Mouse (Mus musculus) stomach, embryonic 15.5 days (tissue): ENCODE results near the gene Fam78b. TPM values are rescaled to one million over a fixed set of nuclear protein-coding genes. Genes with fewer than 3 reads are reported as not detected.

ENCODE experiments used
- ATAC-seq: fragments of 200-750 bp; cut with Nextera tagmentation; 2 replicates; pipeline ENCODE4 v1.8.0; 2017; ENCODE audit warnings: low read depth, moderate number of reproducible peaks, moderate TSS enrichment; ENCODE audit not compliant: insufficient read depth, low FRiP score
- H3K27ac ChIP-seq: fragments of 300-500 bp; sonication (generic); 2 replicates; pipeline ENCODE4 v1.5.1; 2015; ENCODE audit warnings: mild to moderate bottlenecking, inconsistent platforms
- H3K27me3 ChIP-seq: fragments of 300-500 bp; sonication (generic); replicated peaks from 2 replicates; pipeline ENCODE4 v1.6.1; 2015; ENCODE audit warnings: inconsistent platforms
- H3K36me3 ChIP-seq: fragments of 300-500 bp; sonication (generic); 2 replicates; pipeline ENCODE4 v1.6.1; 2015; ENCODE audit warnings: inconsistent platforms
- H3K4me1 ChIP-seq: fragments of 300-500 bp; sonication (generic); 2 replicates; pipeline ENCODE4 v1.6.1; 2015; ENCODE audit warnings: inconsistent platforms
- H3K4me2 ChIP-seq: fragments of 300-500 bp; sonication (generic); 2 replicates; pipeline ENCODE4 v1.6.1; 2015; ENCODE audit warnings: mild to moderate bottlenecking, inconsistent platforms
- H3K4me3 ChIP-seq: fragments of 300-500 bp; sonication (generic); replicated peaks from 2 replicates; pipeline ENCODE4 v1.5.1; 2015; ENCODE audit warnings: inconsistent platforms
- H3K9ac ChIP-seq: fragments of 300-500 bp; sonication (generic); 2 replicates; pipeline ENCODE4 v1.6.1; 2015; ENCODE audit warnings: inconsistent platforms
- H3K9me3 ChIP-seq: fragments of 300-500 bp; sonication (generic); 2 replicates; pipeline ENCODE4 v1.6.1; 2016; ENCODE audit warnings: inconsistent platforms
- WGBS: fragments of 180-500 bp; shearing (Covaris S2); methylation state at CpG from one replicate; pipeline ENCODE4 v1.1.7; 2015; 5-methylcytosine and 5-hydroxymethylcytosine counted together
- polyA plus RNA-seq: library from polyadenylated mRNA; unstranded; fragments of >200 nt; fragmentation: Nextera tagmentation; extraction: Ambion mirVana; gene quantifications from 2 replicates; pipeline ENCODE4 v1.2.1, GENCODE M21; 2015

Gene Fam78b
- polyA plus RNA-seq, 1 experiment from 2014 or later: 1.2 TPM

GRCm38 (mm10) chr1:167042558-167042957 is 41.3 kb downstream of the Fam78b start:
- no peaks in the 10 kb centered on the region for H3K4me1 ChIP-seq

GRCm38 (mm10) chr1:167046169-167046927 is 45.1 kb downstream of the Fam78b start:
- Histone ChIP-seq H3K4me2 (no peak overlapping the region), H3K36me3 (no peaks in the 10 kb centered on the region), H3K27me3 (no peaks in the 10 kb centered on the region), H3K27ac (no peak overlapping the region), H3K4me1 (no peaks in the 10 kb centered on the region), H3K4me3 (no peak overlapping the region), H3K9me3 (no peaks in the 10 kb centered on the region), H3K9ac (no peak overlapping the region)
- 54% methylated on average over 10 of the region's 10 CpGs for WGBS
- no peak for ATAC-seq

More at GRCm38 (mm10) chr1:167042558-167042957, 41.3 kb downstream of the Fam78b start:
- Histone ChIP-seq H3K27me3 (no peaks in the 10 kb centered on the region), H3K4me2 (no peak overlapping the region), H3K9ac (no peak overlapping the region), H3K9me3 (no peaks in the 10 kb centered on the region; the same call in 1 of the 2 replicates), H3K36me3 (no peaks in the 10 kb centered on the region), H3K27ac (no peak overlapping the region), H3K4me3 (no peak overlapping the region)
- WGBS: 81% methylated on average over 6 of the region's 6 CpGs
- ATAC-seq: no peak

- Histone ChIP-seq H3K4me1 (no peaks in the 10 kb centered on the region), H3K4me3 (no peak overlapping the region), H3K27ac (no peak overlapping the region), H3K9ac (no peak overlapping the region), H3K4me2 (no peak overlapping the region), H3K27me3 (no peaks in the 10 kb centered on the region), H3K9me3 (no peaks in the 10 kb centered on the region), H3K36me3 (no peaks in the 10 kb centered on the region)
- WGBS: 88% methylated on average over 3 of the region's 3 CpGs
- ATAC-seq: no peak
These were observed 49.6 kb downstream of the Fam78b start for GRCm38 (mm10) chr1:167050859-167051258.

- Histone ChIP-seq H3K36me3 (no peaks in the 10 kb centered on the region), H3K27me3 (no peaks in the 10 kb centered on the region), H3K27ac (no peak overlapping the region), H3K4me2 (no peak overlapping the region), H3K9ac (no peak overlapping the region), H3K4me3 (no peak overlapping the region), H3K9me3 (no peaks in the 10 kb centered on the region), H3K4me1 (no peaks in the 10 kb centered on the region)
- WGBS: 50% methylated on average over 7 of the region's 7 CpGs
- ATAC-seq: no peak
These were observed 52.8 kb downstream of the Fam78b start for GRCm38 (mm10) chr1:167054029-167054428.

- H3K27ac ChIP-seq: no peak overlapping the region
- WGBS: 63% methylated on average over 5 of the region's 5 CpGs
- no peaks in the 10 kb centered on the region for H3K36me3 ChIP-seq
- H3K9me3 ChIP-seq: no peaks in the 10 kb centered on the region
- no peak overlapping the region for H3K4me3 ChIP-seq
- no peaks in the 10 kb centered on the region for H3K4me1 ChIP-seq
- H3K4me2 ChIP-seq: no peak overlapping the region
- H3K27me3 ChIP-seq: no peaks in the 10 kb centered on the region
- H3K9ac ChIP-seq: no peak overlapping the region
- ATAC-seq: no peak
These were observed 56.3 kb downstream of the Fam78b start for GRCm38 (mm10) chr1:167057543-167057942.

GRCm38 (mm10) chr1:167059550-167060285 is 58.5 kb downstream of the Fam78b start:
- no peaks in the 10 kb centered on the region for H3K9me3 ChIP-seq
- no peaks in the 10 kb centered on the region for H3K4me1 ChIP-seq
- WGBS: 58% methylated on average over 9 of the region's 9 CpGs
- no peak overlapping the region for H3K9ac ChIP-seq
- no peak overlapping the region for H3K4me3 ChIP-seq
- H3K4me2 ChIP-seq: no peak overlapping the region
- ATAC-seq: no peak
- no peak overlapping the region for H3K27ac ChIP-seq
- no peaks in the 10 kb centered on the region for H3K27me3 ChIP-seq
- H3K36me3 ChIP-seq: no peaks in the 10 kb centered on the region

GRCm38 (mm10) chr1:167063971-167064370 is 62.8 kb downstream of the Fam78b start:
- Histone ChIP-seq H3K9ac (no peak overlapping the region), H3K4me2 (no peak overlapping the region), H3K4me1 (no peaks in the 10 kb centered on the region), H3K9me3 (no peaks in the 10 kb centered on the region), H3K27me3 (no peaks in the 10 kb centered on the region), H3K36me3 (no peaks in the 10 kb centered on the region), H3K27ac (no peak overlapping the region), H3K4me3 (no peak overlapping the region)
- 35% methylated on average over 4 of the region's 4 CpGs for WGBS
- ATAC-seq: no peak

GRCm38 (mm10) chr1:167065541-167065940 is 64.3 kb downstream of the Fam78b start:
- Histone ChIP-seq H3K4me2 (no peak overlapping the region), H3K4me3 (no peak overlapping the region), H3K9me3 (no peaks in the 10 kb centered on the region), H3K4me1 (no peaks in the 10 kb centered on the region), H3K27me3 (no peaks in the 10 kb centered on the region), H3K36me3 (no peaks in the 10 kb centered on the region), H3K27ac (no peak overlapping the region), H3K9ac (no peak overlapping the region)
- WGBS: 40% methylated on average over 4 of the region's 4 CpGs
- ATAC-seq: no peak

GRCm38 (mm10) chr1:167065986-167066385 is 64.8 kb downstream of the Fam78b start:
- no peak overlapping the region for H3K27ac ChIP-seq
- WGBS: 65% methylated on average over 10 of the region's 10 CpGs
- H3K4me2 ChIP-seq: no peak overlapping the region
- no peak for ATAC-seq
- no peak overlapping the region for H3K9ac ChIP-seq
- no peaks in the 10 kb centered on the region for H3K27me3 ChIP-seq
- H3K9me3 ChIP-seq: no peaks in the 10 kb centered on the region
- H3K36me3 ChIP-seq: no peaks in the 10 kb centered on the region
- no peak overlapping the region for H3K4me3 ChIP-seq
- no peaks in the 10 kb centered on the region for H3K4me1 ChIP-seq

GRCm38 (mm10) chr1:167066933-167067341 is 65.7 kb downstream of the Fam78b start:
- no peaks in the 10 kb centered on the region for H3K36me3 ChIP-seq
- no peak overlapping the region for H3K27ac ChIP-seq
- H3K4me2 ChIP-seq: no peak overlapping the region
- H3K9me3 ChIP-seq: no peaks in the 10 kb centered on the region
- no peak overlapping the region for H3K9ac ChIP-seq
- no peak for ATAC-seq
- H3K4me1 ChIP-seq: no peaks in the 10 kb centered on the region
- no peaks in the 10 kb centered on the region for H3K27me3 ChIP-seq
- 65% methylated on average over 9 of the region's 9 CpGs for WGBS
- H3K4me3 ChIP-seq: no peak overlapping the region

GRCm38 (mm10) chr1:167069741-167070140 is 68.5 kb downstream of the Fam78b start:
- Histone ChIP-seq H3K36me3 (no peaks in the 10 kb centered on the region), H3K9me3 (no peaks in the 10 kb centered on the region), H3K4me1 (no peaks in the 10 kb centered on the region), H3K4me2 (no peak overlapping the region), H3K9ac (no peak overlapping the region), H3K27ac (no peak overlapping the region), H3K27me3 (no peaks in the 10 kb centered on the region), H3K4me3 (no peak overlapping the region)
- WGBS: 65% methylated on average over 9 of the region's 9 CpGs
- ATAC-seq: no peak

GRCm38 (mm10) chr1:167070306-167070705 is 69.1 kb downstream of the Fam78b start:
- Histone ChIP-seq H3K4me2 (no peak overlapping the region), H3K4me1 (no peaks in the 10 kb centered on the region), H3K9me3 (no peaks in the 10 kb centered on the region), H3K9ac (no peak overlapping the region), H3K27ac (no peak overlapping the region), H3K36me3 (no peaks in the 10 kb centered on the region), H3K27me3 (no peaks in the 10 kb centered on the region), H3K4me3 (no peak overlapping the region)
- no peak for ATAC-seq
- WGBS: 61% methylated on average over 6 of the region's 6 CpGs
